Mouse (Mus musculus) bone marrow macrophage, adult 2 months (primary cell): ENCODE results near the gene Phf6.

Experiments used
- CTCF ChIP-seq: IDR thresholded peaks from 2 replicates; pipeline ENCODE4 v1.5.1; 2012; ENCODE audit warnings: low read depth, mild to moderate bottlenecking, low read length, moderate library complexity
- POLR2A ChIP-seq: IDR thresholded peaks from 2 replicates; pipeline ENCODE4 v1.6.1; 2012; ENCODE audit warnings: mild to moderate bottlenecking, low read depth, low read length, borderline replicate concordance

- TF ChIP-seq POLR2A (no peak), CTCF (no peak)
Measured at GRCm38 (mm10) chrX:52965149-52965548, 53.1 kb downstream of the Phf6 start.
